Mouse (Mus musculus): Measurements from ENCODE around the gene Gigyf2.

DNA sequence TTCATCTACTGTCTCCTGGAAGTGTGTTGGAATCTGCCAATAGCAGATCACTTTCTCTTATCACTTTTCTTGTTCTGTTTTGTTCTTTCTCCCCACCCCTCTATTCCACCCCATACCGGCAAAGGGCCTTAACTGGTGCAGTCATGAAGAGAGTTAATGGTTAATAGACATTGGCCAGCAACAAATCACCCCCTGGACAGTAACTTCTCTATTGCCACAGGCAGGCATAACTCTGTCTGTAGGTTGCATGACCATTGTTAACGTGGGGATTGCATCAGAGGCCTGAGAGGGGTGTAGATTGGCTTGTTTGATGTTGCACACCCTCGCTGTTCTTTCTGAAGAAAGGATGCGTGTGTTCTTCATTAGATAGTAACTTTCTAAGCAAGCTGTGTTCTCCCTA is 122.6 kb downstream of the Gigyf2 start:
- TF ChIP-seq CTCF (conservative IDR thresholded peaks at IDR 0.05 in 1 of 2, IDR thresholded peaks at IDR 0.05 in 1 of 2; ENCODE audit: low read depth in 2 of 2, low read length in 2 of 2), result no peak
- TF ChIP-seq MYC (IDR thresholded peaks at IDR 0.05; ENCODE audit: low read depth, low read length), result no peak
- TF ChIP-seq TBP (conservative IDR thresholded peaks at IDR 0.05; ENCODE audit: low read depth, low read length), result no peak
- no peak for TF ChIP-seq POLR2A (IDR thresholded peaks at IDR 0.05; ENCODE audit: low read depth, low read length)
- no peak for TF ChIP-seq ZMIZ1 (IDR thresholded peaks at IDR 0.05; ENCODE audit: low read depth, low read length)
- TF ChIP-seq ZNF384 (IDR thresholded peaks at IDR 0.05; ENCODE audit: low read depth, low read length), result no peak
- no peak for TF ChIP-seq CHD1 (IDR thresholded peaks at IDR 0.05; ENCODE audit: low read depth, low read length)
